Mouse (Mus musculus): Measurements from ENCODE around the gene Akt1s1. TPM values are rescaled to one million over a fixed set of nuclear protein-coding genes. Genes with fewer than 3 reads are reported as not detected.

The Akt1s1 gene
- polyA plus RNA-seq, 1 experiment from 2014 or later, result 116 TPM

DNA sequence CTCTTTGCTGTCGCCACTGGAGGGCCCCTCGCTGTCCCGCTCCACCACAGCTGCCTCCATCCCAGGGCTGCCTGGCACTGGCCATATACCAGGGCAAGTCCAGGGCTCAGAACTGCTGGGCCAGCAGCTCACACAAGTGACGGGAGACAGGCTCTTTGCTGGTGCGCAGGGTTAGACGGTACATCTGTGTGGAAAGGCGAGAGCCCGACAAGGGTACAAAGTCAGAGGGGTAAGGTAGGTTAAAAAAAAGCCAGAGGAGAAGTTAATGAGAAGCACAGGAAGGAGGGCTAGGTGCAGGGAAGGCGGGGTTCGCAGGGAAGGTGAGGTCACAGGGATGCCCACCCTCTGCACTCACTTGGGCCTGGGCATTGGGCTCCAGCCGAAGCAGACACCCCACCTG is 51.8 kb downstream of the Akt1s1 start:
- no peak for ATAC-seq
- Histone ChIP-seq H3K4me1 (replicated peaks) (peaks cover 29% of the 10 kb centered on the region), H3K27me3 (replicated peaks) (no peaks in the 10 kb centered on the region), H3K9me3 (no peaks in the 10 kb centered on the region), H3K27ac (peak overlapping the region; percentile 44; the same call in 1 of the 2 replicates), H3K9ac (no peak overlapping the region), H3K4me3 (replicated peaks) (no peak overlapping the region), H3K36me3 (peaks cover 32% of the 10 kb centered on the region), H3K4me2 (replicated peaks) (no peak overlapping the region)
- 89% methylated on average over 11 of the region's 11 CpGs for WGBS

- Histone ChIP-seq H3K4me1 (replicated peaks) (peaks cover 29% of the 10 kb centered on the region), H3K9me3 (no peaks in the 10 kb centered on the region), H3K36me3 (peaks cover 38% of the 10 kb centered on the region), H3K27me3 (replicated peaks) (no peaks in the 10 kb centered on the region), H3K4me3 (replicated peaks) (peak overlapping the region; percentile 36), H3K9ac (peak overlapping the region; percentile 16; the same call in 1 of the 2 replicates), H3K27ac (peak overlapping the region; percentile 52), H3K4me2 (replicated peaks) (peak overlapping the region; percentile 72)
- 13% methylated on average over 21 of the region's 21 CpGs for WGBS
- peak; percentile 66 for ATAC-seq
Observed at GRCm38 (mm10) chr7:44901230-44901722, 52.5 kb downstream of the Akt1s1 start.

MicroRNA genes within 50 kb of the gene (microRNA counts, 519-probe panel; counts per million panel counts)
- microRNA mmu-miR-707, result 97.1 counts per million, percentile 29 among the panel's probes with 10 or more counts

Other genes starting within 250 kb of the Akt1s1 start
- 68.4 and 74.3 TPM in 2 replicates for gene Myh14, start 178.1 kb upstream of the Akt1s1 start, polyA plus RNA-seq (2015; fragmentation: Nextera tagmentation; extraction: Ambion mirVana)
- not detected in 2 replicates for gene Izumo2, start 140.2 kb upstream of the Akt1s1 start, polyA plus RNA-seq (2015; fragmentation: Nextera tagmentation; extraction: Ambion mirVana)
- gene Vrk3, start 100.6 kb upstream of the Akt1s1 start, polyA plus RNA-seq (2015; fragmentation: Nextera tagmentation; extraction: Ambion mirVana), result 36.0 and 39.4 TPM in 2 replicates
- gene Zfp473, start 97.9 kb upstream of the Akt1s1 start, polyA plus RNA-seq (2015; fragmentation: Nextera tagmentation; extraction: Ambion mirVana), result 2.0 and 2.5 TPM in 2 replicates
- 87.4 and 89.2 TPM in 2 replicates for gene Nup62, start 32.9 kb upstream of the Akt1s1 start, polyA plus RNA-seq (2015; fragmentation: Nextera tagmentation; extraction: Ambion mirVana)
- gene Il4i1, start 32.6 kb upstream of the Akt1s1 start, polyA plus RNA-seq (2015; fragmentation: Nextera tagmentation; extraction: Ambion mirVana), result 0.78 and 1.5 TPM in 2 replicates
- 6.2 and 6.6 TPM in 2 replicates for gene Atf5, start 32.3 kb upstream of the Akt1s1 start, polyA plus RNA-seq (2015; fragmentation: Nextera tagmentation; extraction: Ambion mirVana)
- 71.0 and 71.3 TPM in 2 replicates for gene Tbc1d17, start 88 bp downstream of the Akt1s1 start, polyA plus RNA-seq (2015; fragmentation: Nextera tagmentation; extraction: Ambion mirVana)
- gene Pnkp, start 8.1 kb downstream of the Akt1s1 start, polyA plus RNA-seq (2015; fragmentation: Nextera tagmentation; extraction: Ambion mirVana), result 25.9 and 29.0 TPM in 2 replicates
- gene Ptov1, start 20.8 kb downstream of the Akt1s1 start, polyA plus RNA-seq (2015; fragmentation: Nextera tagmentation; extraction: Ambion mirVana), result 239 and 253 TPM in 2 replicates
- gene Med25, start 43.7 kb downstream of the Akt1s1 start, polyA plus RNA-seq (2015; fragmentation: Nextera tagmentation; extraction: Ambion mirVana), result 88.2 and 91.8 TPM in 2 replicates
- 17.0 and 18.8 TPM in 2 replicates for gene Fuz, start 47.1 kb downstream of the Akt1s1 start, polyA plus RNA-seq (2015; fragmentation: Nextera tagmentation; extraction: Ambion mirVana)
- gene Ap2a1, start 80.5 kb downstream of the Akt1s1 start, polyA plus RNA-seq (2015; fragmentation: Nextera tagmentation; extraction: Ambion mirVana), result 60.1 and 65.0 TPM in 2 replicates
- gene Tsks, start 94.2 kb downstream of the Akt1s1 start, polyA plus RNA-seq (2015; fragmentation: Nextera tagmentation; extraction: Ambion mirVana), result 0.14 TPM in 1 of 2 replicates, not detected in the other
- gene Cpt1c, start 125.9 kb downstream of the Akt1s1 start, polyA plus RNA-seq (2015; fragmentation: Nextera tagmentation; extraction: Ambion mirVana), result 16.1 and 16.5 TPM in 2 replicates
- 449 and 456 TPM in 2 replicates for gene Prmt1, start 137.6 kb downstream of the Akt1s1 start, polyA plus RNA-seq (2015; fragmentation: Nextera tagmentation; extraction: Ambion mirVana)
- 89.9 and 99.6 TPM in 2 replicates for gene Irf3, start 148.7 kb downstream of the Akt1s1 start, polyA plus RNA-seq (2015; fragmentation: Nextera tagmentation; extraction: Ambion mirVana)
- 37.3 and 43.6 TPM in 2 replicates for gene Bcl2l12, start 149.7 kb downstream of the Akt1s1 start, polyA plus RNA-seq (2015; fragmentation: Nextera tagmentation; extraction: Ambion mirVana)
- 32.0 and 33.6 TPM in 2 replicates for gene Scaf1, start 167.4 kb downstream of the Akt1s1 start, polyA plus RNA-seq (2015; fragmentation: Nextera tagmentation; extraction: Ambion mirVana)
- 57.6 and 61.0 TPM in 2 replicates for gene Rras, start 169.0 kb downstream of the Akt1s1 start, polyA plus RNA-seq (2015; fragmentation: Nextera tagmentation; extraction: Ambion mirVana)
- 7.1 and 8.7 TPM in 2 replicates for gene Prr12, start 203.9 kb downstream of the Akt1s1 start, polyA plus RNA-seq (2015; fragmentation: Nextera tagmentation; extraction: Ambion mirVana)
- 49.5 and 50.5 TPM in 2 replicates for gene Nosip, start 213.4 kb downstream of the Akt1s1 start, polyA plus RNA-seq (2015; fragmentation: Nextera tagmentation; extraction: Ambion mirVana)
- gene Prrg2, start 213.7 kb downstream of the Akt1s1 start, polyA plus RNA-seq (2015; fragmentation: Nextera tagmentation; extraction: Ambion mirVana), result 29.2 and 29.5 TPM in 2 replicates
- gene Rcn3, start 243.2 kb downstream of the Akt1s1 start, polyA plus RNA-seq (2015; fragmentation: Nextera tagmentation; extraction: Ambion mirVana), result 265 and 267 TPM in 2 replicates